Mouse (Mus musculus) liver, embryonic 15.5 days (tissue): Measurements from ENCODE around the gene Exo5. TPM values are rescaled to one million over a fixed set of nuclear protein-coding genes. Genes with fewer than 3 reads are reported as not detected.

Source experiments
- ATAC-seq: fragments of 200-750 bp; cut with Nextera tagmentation; 2 replicates; pipeline ENCODE4 v1.8.0; 2017; ENCODE audit warnings: moderate number of reproducible peaks, mild to moderate bottlenecking, moderate library complexity; ENCODE audit not compliant: insufficient read depth
- H3K27ac ChIP-seq: fragments of 300-500 bp; sonication (generic); replicated peaks from 2 replicates; pipeline ENCODE4 v1.5.1; 2015; ENCODE audit warnings: mild to moderate bottlenecking, inconsistent platforms
- H3K27me3 ChIP-seq: fragments of 300-500 bp; sonication (generic); 2 replicates; pipeline ENCODE4 v1.6.1; 2015; ENCODE audit warnings: mild to moderate bottlenecking, inconsistent platforms
- H3K36me3 ChIP-seq: fragments of 300-500 bp; sonication (generic); replicated peaks from 2 replicates; pipeline ENCODE4 v1.6.1; 2015; ENCODE audit warnings: moderate library complexity, mild to moderate bottlenecking, inconsistent platforms
- H3K4me1 ChIP-seq: fragments of 300-500 bp; sonication (generic); replicated peaks from 2 replicates; pipeline ENCODE4 v1.6.1; 2015; ENCODE audit warnings: inconsistent platforms
- H3K4me2 ChIP-seq: fragments of 300-500 bp; sonication (generic); 2 replicates; pipeline ENCODE4 v1.6.1; 2015; ENCODE audit warnings: moderate library complexity, mild to moderate bottlenecking, inconsistent platforms
- H3K4me3 ChIP-seq: fragments of 300-500 bp; sonication (generic); replicated peaks from 2 replicates; pipeline ENCODE4 v1.5.1; 2015; ENCODE audit warnings: mild to moderate bottlenecking, inconsistent platforms
- H3K9ac ChIP-seq: fragments of 300-500 bp; sonication (generic); 2 replicates; pipeline ENCODE4 v1.6.1; 2015; ENCODE audit warnings: moderate library complexity, mild to moderate bottlenecking, inconsistent platforms
- H3K9me3 ChIP-seq: fragments of 300-500 bp; sonication (generic); replicated peaks from 2 replicates; pipeline ENCODE4 v1.6.1; 2016; ENCODE audit warnings: inconsistent platforms
- WGBS: fragments of 180-500 bp; shearing (Covaris S2); methylation state at CpG from one replicate; pipeline ENCODE4 v1.1.7; 2015; ENCODE audit warnings: mixed read lengths; ENCODE audit not compliant: insufficient replicate concordance; 5-methylcytosine and 5-hydroxymethylcytosine counted together
- polyA plus RNA-seq: library from polyadenylated mRNA; unstranded; fragments of >200 nt; fragmentation: Nextera tagmentation; extraction: Ambion mirVana; gene quantifications from 2 replicates; pipeline ENCODE4 v1.2.1, GENCODE M21; 2015

Exo5 gene
- 6.2 and 7.0 TPM in 2 replicates for polyA plus RNA-seq

- H3K4me3 ChIP-seq: peak within 1 kb of the TSS; percentile 74
- H3K27me3 ChIP-seq: no peaks in the 10 kb centered on the region
- ATAC-seq: peak; percentile 99
- no peaks in the 10 kb centered on the region for H3K9me3 ChIP-seq
- H3K4me1 ChIP-seq: peaks cover 22% of the 10 kb centered on the region
- peak within 1 kb of the TSS; percentile 77 for H3K4me2 ChIP-seq
- WGBS: under 1% methylated on average over 33 of the region's 33 CpGs
- H3K27ac ChIP-seq: peak within 1 kb of the TSS; percentile 77
- H3K9ac ChIP-seq: peak within 1 kb of the TSS; percentile 69
- H3K36me3 ChIP-seq: peaks cover 14% of the 10 kb centered on the region; the same call in 1 of the 2 replicates
Measured at GRCm38 (mm10) chr4:120924554-120925299, at the start of gene Exo5. Gene Exo5 (minus strand): TSS chr4:120925017.

GRCm38 (mm10) chr4:120971842-120972241 lies 47.0 kb upstream of the Exo5 start:
- Histone ChIP-seq H3K4me3 (no peak overlapping the region), H3K27ac (no peak overlapping the region), H3K4me1 (0 out of 2 replicates have a peak, but pooled peaks cover 4% of the 10 kb centered on the region), H3K4me2 (no peak overlapping the region), H3K36me3 (peaks cover 87% of the 10 kb centered on the region), H3K9me3 (no peaks in the 10 kb centered on the region), H3K9ac (no peak overlapping the region), H3K27me3 (no peaks in the 10 kb centered on the region)
- 83% methylated on average over 8 of the region's 8 CpGs for WGBS
- ATAC-seq: no peak

DNA sequence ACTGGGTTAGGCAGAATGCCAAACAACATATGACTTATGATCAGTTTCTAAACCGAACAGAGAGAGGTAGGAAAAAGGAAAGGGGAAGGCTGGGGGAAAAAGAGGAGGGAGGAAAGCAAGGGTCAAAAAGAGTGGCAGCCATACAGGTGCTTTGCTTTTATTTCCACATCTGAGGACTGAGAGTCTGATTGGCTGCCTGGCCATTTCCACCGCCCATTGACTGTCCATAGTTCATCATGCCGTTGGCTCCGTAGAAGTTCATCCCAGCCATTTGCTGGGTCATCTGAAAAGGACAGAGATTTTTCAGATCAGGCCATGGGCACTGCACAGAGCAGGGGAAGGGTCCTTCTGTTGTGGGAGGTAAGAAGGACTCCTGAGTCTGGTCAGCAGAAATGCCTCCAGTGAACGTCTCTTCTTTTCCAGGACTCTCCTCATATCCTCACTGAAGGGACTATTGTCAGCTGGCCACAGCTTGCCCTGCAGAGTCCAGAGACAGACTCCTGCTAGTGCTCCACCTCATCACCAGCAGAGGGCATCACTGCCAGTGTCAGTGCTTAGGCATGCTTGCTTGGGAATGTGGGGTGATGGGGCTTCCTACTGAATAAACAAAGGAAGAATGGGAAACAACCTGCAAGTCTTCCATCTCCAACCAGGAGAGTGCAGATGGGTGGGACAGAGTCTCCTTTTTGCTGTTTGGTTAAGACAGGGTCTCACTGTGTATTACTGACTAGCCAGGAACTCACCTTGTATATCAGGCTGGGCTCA lies 44.7 kb upstream of the Exo5 start:
- no peak for ATAC-seq
- WGBS: 71% methylated on average over 5 of the region's 5 CpGs
- Histone ChIP-seq H3K4me1 (0 out of 2 replicates have a peak, but pooled peaks cover 2% of the 10 kb centered on the region), H3K4me2 (no peak overlapping the region), H3K9me3 (no peaks in the 10 kb centered on the region), H3K4me3 (no peak overlapping the region), H3K27ac (no peak overlapping the region), H3K36me3 (peaks cover 70% of the 10 kb centered on the region), H3K9ac (no peak overlapping the region), H3K27me3 (no peaks in the 10 kb centered on the region)

DNA sequence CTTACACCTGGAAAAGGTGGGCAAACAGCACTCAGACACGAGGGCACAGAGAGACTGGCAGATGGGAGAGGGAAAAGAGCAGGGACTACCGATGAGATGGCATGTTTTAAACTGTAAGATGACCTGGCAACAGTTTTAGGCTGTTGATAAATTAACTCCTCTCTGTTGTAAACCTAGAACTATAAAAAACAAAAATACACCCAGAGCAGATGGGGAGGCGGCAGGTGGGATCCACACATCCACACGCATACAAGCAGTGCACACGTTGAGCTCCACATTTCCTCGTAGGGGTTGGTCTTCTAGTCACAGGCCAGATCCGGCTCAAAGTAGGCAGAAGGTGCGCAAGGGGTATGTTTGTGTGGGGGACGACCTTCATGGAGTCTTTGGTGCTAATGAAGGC lies 43.7 kb upstream of the Exo5 start:
- Histone ChIP-seq H3K27ac (no peak overlapping the region), H3K9ac (no peak overlapping the region), H3K4me1 (no peaks in the 10 kb centered on the region), H3K4me3 (no peak overlapping the region), H3K4me2 (no peak overlapping the region), H3K9me3 (no peaks in the 10 kb centered on the region), H3K27me3 (no peaks in the 10 kb centered on the region), H3K36me3 (peaks cover 59% of the 10 kb centered on the region)
- no peak for ATAC-seq
- 84% methylated on average over 9 of the region's 9 CpGs for WGBS

- Histone ChIP-seq H3K4me2 (no peak overlapping the region), H3K9me3 (no peaks in the 10 kb centered on the region), H3K4me1 (peaks cover 26% of the 10 kb centered on the region), H3K27ac (no peak overlapping the region), H3K4me3 (no peak overlapping the region), H3K9ac (no peak overlapping the region), H3K36me3 (no peaks in the 10 kb centered on the region), H3K27me3 (no peaks in the 10 kb centered on the region)
- ATAC-seq: no peak
- WGBS: 77% methylated on average over 1 of the region's 1 CpGs
Measured at GRCm38 (mm10) chr4:120955586-120955985, 30.8 kb upstream of the Exo5 start.

DNA sequence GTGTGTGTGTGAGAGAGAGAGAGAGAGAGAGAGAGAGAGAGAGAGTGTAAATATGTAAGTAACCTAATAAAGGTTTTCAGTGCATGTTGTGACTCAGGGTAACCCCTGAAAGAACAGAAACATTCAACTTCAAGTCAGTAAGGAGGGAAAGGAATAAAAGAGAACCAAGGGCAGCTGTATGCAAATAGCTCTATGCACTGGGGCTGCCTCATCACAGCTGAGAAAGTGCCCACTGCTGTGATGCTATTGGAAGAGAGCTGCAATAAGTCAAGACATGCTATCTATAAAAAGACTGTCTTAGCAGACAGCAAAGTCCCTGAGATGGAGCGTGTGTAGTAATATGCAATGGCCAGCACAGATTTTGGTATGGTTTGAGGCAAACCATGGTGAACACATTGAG lies 28.9 kb upstream of the Exo5 start:
- Histone ChIP-seq H3K27ac (no peak overlapping the region; the same call in 1 of the 2 replicates), H3K4me1 (peaks cover 34% of the 10 kb centered on the region), H3K4me3 (no peak overlapping the region), H3K36me3 (no peaks in the 10 kb centered on the region), H3K4me2 (no peak overlapping the region), H3K9ac (no peak overlapping the region), H3K9me3 (no peaks in the 10 kb centered on the region), H3K27me3 (no peaks in the 10 kb centered on the region)
- no peak for ATAC-seq
- 46% methylated on average over 1 of the region's 1 CpGs for WGBS

DNA sequence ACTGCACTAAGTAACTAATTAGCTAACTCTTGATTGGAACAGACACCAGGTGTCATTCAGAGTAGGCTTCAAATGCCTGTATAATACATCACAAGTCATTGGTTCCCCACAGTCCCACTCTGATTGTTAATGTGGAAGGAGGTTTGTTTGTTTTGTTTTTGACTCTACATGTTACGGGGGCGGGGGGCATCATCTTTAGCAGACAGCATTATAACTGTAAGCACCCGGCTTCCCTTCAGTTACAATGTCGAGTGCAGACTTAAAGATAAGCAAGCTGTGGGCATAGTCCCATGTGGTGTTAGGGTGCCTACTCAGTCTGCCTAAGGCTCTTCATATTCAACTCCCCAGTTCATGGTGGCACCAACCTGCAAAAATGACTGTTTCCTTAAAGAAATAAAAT lies 28.2 kb upstream of the Exo5 start:
- no peak overlapping the region for H3K9ac ChIP-seq
- no peak overlapping the region for H3K4me3 ChIP-seq
- no peaks in the 10 kb centered on the region for H3K9me3 ChIP-seq
- 16% methylated on average over 4 of the region's 4 CpGs for WGBS
- H3K4me1 ChIP-seq: peaks cover 34% of the 10 kb centered on the region
- peak overlapping the region; percentile 90 for H3K27ac ChIP-seq
- H3K27me3 ChIP-seq: no peaks in the 10 kb centered on the region
- H3K36me3 ChIP-seq: no peaks in the 10 kb centered on the region
- ATAC-seq: no peak
- H3K4me2 ChIP-seq: peak overlapping the region; percentile 99

DNA sequence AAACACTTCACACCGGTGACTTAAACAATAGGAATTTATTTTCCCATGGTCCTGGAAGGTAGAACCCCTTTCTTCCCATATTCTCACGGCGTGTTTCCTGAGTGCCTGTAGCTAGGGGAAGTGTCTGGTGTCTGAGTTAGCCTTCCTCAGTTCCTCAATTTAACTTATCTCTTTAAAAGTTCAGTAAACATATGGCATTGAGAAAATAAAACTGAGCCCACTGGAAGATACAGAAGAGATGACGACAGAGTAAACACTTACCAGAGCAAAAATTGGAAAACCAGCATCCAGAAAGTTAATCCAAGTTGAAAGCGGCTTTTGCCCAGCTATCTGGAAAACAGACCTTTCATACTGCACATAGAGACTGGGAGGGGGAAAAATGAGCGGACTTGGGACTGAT lies 27.3 kb upstream of the Exo5 start:
- Histone ChIP-seq H3K4me2 (peak overlapping the region; percentile 99), H3K9ac (peak overlapping the region; percentile 85), H3K27ac (peak overlapping the region; percentile 90), H3K4me3 (peak overlapping the region; percentile 80), H3K27me3 (no peaks in the 10 kb centered on the region), H3K4me1 (peaks cover 34% of the 10 kb centered on the region), H3K9me3 (no peaks in the 10 kb centered on the region), H3K36me3 (no peaks in the 10 kb centered on the region; the same call in 1 of the 2 replicates)
- WGBS: 5% methylated on average over 6 of the region's 6 CpGs
- no peak for ATAC-seq

DNA sequence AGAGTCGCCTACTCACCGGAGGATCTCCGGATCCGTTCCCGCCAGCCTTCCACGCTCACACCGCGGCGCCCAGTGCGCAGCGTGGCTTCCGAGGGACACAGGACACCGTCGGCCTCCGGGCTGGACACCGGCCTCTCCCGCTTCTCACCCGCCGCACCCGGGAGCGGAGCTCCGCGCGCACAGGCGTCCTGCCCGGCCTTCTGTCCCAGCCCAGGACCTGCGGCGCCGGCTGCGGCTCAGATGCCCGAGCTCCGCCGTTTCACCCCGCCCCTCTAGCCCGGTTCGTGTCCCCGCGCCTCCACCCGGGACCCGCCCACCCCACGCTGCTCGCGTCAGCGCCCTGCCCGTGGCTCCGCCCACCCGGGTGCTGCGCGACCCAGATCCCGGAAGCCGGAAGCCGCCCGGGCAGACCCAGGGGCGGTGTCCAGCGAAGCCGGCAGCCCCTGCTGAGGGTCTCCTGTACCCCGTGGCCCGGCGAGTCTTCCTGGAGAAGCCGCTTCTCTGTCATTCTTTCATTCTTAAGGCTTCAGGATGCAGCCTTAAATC lies 26.7 kb upstream of the Exo5 start, which contains the start of gene Zfp69:
Gene Zfp69, minus strand, starts transcription at position 272 of the 546 bp plus-strand sequence.
- WGBS: under 1% methylated on average over 60 of the region's 60 CpGs
- Histone ChIP-seq H3K4me3 (peak within 1 kb of the TSS; percentile 80), H3K4me2 (peak within 1 kb of the TSS; percentile 99), H3K4me1 (peaks cover 34% of the 10 kb centered on the region), H3K9ac (peak within 1 kb of the TSS; percentile 85), H3K27ac (peak within 1 kb of the TSS; percentile 90), H3K27me3 (no peaks in the 10 kb centered on the region), H3K9me3 (no peaks in the 10 kb centered on the region), H3K36me3 (peaks cover 3% of the 10 kb centered on the region; the same call in 1 of the 2 replicates)
- ATAC-seq: peak; percentile 95

DNA sequence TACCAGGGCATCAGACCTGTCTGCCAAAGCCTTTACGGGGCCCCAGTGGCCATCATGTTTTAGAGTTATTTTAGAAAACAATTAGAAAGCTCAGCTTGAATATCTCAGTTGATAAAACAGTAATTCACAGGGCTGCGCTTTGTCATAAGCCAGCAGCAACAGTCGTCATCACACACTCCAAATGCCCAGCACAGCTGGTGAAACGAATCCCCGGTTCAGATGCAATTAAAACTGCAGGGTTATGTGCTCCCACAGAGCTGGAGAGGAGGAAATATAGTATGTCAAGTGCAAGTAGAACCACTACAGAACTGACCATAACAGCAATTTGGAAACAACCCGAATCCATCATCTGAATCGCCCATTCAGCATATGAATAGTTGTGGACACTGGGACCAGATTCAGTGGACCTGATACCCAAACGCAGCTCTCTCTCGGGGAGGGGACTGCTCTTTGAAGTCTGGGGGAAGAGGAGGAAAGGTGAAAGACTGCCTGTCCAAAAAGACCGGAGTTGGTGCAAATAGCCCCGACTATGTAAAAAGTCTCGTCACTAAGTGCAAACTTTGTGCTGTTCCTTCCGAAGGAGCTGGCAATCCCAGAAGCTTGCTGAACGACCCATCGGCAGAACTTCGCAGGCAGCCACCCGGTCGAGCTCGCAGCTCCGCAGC lies 26.1 kb upstream of the Exo5 start:
- peak; percentile 6; the same call in 1 of the 2 replicates for ATAC-seq
- H3K36me3 ChIP-seq: peaks cover 8% of the 10 kb centered on the region; the same call in 1 of the 2 replicates
- WGBS: 3% methylated on average over 20 of the region's 20 CpGs

More for the DNA sequence above, 26.1 kb upstream of the Exo5 start:
- Histone ChIP-seq H3K27ac (peak overlapping the region; percentile 90), H3K9me3 (no peaks in the 10 kb centered on the region), H3K27me3 (no peaks in the 10 kb centered on the region), H3K9ac (peak overlapping the region; percentile 85), H3K4me2 (peak overlapping the region; percentile 99), H3K4me3 (peak overlapping the region; percentile 80), H3K4me1 (peaks cover 34% of the 10 kb centered on the region)
